Mouse (Mus musculus): ENCODE measurements around the gene Ankk1.
A peak's percentile ranks its signal among the peaks of the same experiment; 100 is the strongest.

Gene Ankk1

DNA sequence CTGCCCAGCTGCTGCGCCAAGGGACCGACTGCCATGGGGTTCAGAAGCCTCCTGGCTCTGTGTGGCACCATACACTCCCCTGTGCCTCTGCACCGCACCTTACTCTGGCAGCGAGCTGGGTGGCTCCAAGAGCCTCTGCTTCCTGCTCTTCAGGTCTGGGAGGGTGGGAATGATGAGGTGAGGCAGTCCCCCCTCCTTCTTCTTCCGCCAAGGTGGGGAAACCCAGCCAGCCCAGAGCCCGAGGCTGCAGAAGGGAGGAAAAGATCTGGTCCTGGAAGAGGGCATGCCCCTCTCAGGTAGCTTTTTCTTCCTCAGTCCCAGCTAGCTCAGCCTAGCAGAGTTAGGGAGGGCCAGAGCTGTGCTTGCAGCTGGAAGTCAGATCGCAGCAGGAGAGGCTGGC lies at the start of gene Ankk1:
Gene Ankk1, minus strand, starts transcription at position 101 of the 400 bp plus-strand sequence.
- no peak for DNase-seq

DNA sequence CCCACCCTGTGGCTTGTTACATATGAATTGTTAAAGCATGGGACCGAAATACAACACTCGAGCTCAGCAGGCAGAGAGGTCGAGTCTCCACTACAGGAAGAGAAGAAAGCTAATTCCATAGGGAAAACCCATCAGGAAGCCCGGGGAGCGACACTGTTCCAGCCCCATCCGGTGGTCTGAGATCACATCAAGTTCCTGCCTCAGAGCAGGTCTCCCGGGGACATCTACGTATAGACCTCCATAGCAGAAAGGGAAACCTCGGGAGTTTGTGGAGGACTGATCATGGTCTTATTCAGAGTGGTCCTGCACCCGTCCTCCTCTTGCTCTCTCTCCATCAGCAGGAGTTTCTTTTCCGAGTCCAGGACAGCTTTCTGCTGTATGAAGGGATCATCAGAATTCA lies 45.3 kb upstream of the Ankk1 start:
- DNase-seq = no peak

DNA sequence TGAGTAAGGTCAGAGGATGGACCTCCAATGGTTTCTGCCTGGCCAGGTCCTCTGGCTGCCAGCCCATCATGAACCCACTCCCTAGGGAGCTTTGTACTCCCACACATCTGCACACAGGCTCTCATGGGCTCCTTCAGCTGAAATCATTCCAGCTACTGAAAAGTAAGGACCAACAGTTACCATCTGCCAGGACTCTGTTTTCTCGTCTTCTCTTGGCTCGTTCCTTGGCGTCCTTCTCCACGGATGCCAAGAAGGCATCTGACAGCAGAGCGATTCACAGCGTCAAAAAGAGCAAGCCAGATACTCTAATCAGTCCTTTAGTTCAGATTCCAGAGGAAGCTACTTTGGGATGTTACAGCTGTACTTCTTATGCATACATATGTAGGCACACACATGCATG lies 44.1 kb upstream of the Ankk1 start:
- DNase-seq = no peak

DNA sequence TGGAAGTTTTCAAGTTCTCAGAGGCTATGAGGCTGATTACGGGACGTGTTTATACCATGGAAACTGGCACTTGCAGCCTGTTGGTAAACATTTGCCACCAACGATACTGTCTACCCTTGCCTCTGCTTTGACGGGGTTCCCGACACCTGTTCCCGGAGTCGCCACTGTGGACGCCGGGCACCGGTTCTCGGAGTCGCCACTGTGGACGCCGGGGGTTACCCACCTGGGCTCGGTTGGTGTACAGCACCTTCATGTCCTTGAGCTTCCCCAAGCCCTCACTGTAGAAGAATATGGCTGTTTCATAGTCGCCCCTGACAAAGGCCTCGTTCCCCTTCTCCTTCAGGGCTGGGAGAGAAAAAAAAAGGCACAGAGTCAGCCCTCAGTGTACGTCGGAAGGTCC lies 43.2 kb upstream of the Ankk1 start:
- no peak for DNase-seq

DNA sequence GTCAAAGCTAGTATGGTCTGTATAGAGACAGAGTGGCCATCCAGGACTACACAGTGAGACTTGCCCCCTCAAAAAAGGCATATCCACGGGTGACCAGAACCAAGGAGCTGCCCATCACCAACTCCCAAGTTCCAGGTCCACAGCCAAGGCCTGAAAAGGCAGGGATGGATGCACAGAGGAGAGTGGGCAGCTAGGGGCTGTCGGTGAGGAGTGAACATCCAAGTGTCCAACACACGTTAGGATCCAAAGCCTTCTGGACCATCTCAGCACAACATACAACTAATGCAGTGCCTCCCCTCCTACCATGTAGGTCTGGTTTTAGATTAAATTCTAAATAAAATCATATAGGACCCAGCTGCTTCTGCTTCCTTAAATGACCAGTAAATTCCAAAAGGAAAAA lies 29.3 kb upstream of the Ankk1 start:
- DNase-seq = no peak

DNA sequence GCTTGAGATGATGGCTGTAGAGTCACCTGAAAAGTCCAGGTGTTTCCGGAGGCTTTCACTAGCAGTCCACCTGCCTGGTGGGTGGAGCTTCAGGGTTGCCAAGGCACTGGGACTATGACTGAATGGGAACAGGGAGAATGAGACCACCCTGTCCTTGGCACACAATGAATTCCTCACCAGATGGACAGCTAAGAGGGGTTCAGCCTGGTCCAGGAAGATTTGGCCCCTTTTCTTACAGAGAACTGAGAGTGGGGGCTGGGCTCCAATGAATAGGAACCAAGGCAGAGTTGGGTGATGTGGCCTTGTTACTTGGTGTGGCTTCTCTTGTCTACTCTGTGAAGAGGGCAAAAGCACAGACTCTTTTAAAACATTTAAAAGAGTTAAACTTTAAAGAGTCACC lies 25.6 kb upstream of the Ankk1 start:
- DNase-seq = no peak

DNA sequence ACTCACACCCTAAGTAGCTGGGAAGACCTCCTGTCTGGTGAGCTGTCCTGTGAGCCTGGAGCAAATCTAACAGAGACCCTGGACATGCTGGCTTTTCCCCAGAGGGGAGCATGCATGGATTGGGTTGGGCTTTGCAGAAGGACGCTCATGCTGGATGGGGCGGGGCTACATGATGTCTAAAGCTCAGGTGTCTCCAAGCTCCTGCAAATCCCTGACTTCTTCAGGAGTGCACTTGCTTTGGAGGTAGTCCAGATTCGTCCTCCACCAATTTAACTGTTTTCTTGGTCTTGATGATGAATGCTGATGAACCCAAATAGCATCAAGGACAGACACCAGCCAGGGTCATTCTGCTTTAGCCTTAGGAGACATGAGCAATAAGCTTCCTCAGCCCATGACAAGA lies 23.7 kb upstream of the Ankk1 start:
- DNase-seq = no peak

DNA sequence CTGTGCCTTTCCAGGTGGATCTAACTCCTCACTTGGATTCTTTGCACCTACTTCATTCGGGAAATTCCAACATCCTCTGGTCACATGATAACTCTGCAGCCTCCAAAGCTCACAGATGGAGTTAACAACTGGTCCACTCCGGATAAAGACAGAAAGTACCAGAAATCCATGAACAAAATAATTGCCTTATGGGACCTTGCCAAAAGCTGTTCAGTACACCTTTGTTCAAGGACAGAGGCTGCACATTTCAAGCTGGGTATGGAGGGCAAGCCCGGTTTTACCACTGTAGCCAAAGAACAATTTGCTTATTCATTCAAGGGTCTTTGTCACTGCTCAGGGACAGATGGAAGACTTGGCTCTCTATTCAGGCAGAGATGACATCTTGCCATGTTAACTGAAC lies 15.8 kb upstream of the Ankk1 start:
- DNase-seq = peak; percentile 4

DNA sequence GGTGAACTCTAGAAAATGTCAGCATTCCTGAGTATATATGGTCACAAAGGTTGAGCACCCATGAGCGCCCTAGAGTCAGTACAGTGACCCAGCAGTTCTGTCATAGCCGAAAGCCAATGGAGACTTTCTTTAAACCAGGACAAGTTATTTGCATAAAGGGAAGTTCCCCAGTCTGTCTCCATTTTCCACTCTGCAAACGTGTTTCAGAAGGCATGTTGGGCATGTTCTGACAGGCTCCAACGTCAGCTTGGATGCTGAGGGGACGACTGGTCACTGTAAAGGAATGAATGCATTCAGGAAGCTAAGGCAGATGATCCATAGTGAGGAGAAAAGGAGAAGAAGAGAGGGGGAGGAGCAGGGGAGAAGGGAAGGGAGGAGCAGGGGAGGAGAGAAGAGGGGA lies 657 bp upstream of the Ankk1 start:
- DNase-seq = no peak

DNA sequence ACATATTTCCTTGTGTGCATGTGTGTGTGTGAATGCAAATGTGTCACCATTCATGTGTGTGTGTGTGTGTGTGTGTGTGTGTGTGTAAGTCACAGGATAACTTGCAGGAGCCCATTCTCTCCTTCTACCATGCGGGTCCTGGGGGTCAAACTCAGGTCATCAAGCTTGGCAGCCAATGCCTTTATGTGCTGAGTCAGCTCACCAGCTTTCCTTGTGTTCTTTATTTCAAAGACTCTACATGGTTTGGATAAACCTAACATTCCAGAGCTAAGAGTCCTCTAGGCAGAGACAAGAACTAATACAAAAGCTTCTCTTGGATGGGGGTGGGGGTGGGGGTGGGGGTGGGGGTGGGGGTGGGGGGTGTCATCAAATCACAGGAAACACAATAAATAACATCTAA lies 1.2 kb downstream of the Ankk1 start:
- no peak for DNase-seq

DNA sequence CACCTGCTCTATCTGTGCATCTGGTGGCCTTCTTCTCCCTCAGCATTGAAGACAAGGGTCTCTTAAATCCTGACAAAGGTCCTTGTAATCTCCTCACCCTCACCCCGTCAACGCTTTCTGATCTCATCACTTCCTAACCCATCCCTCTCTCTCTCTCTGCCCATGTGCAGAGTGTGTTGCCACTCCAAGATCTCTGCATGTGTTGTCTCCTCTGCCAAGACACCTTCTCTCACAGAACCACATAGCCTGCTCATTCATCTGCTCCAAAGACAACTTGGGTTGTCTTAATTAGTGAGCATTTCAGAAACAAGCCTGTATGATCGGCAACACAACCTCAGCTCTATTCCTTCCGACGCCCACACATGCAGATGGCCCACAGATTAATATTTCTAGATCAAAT lies 3.0 kb downstream of the Ankk1 start:
- no peak for DNase-seq

DNA sequence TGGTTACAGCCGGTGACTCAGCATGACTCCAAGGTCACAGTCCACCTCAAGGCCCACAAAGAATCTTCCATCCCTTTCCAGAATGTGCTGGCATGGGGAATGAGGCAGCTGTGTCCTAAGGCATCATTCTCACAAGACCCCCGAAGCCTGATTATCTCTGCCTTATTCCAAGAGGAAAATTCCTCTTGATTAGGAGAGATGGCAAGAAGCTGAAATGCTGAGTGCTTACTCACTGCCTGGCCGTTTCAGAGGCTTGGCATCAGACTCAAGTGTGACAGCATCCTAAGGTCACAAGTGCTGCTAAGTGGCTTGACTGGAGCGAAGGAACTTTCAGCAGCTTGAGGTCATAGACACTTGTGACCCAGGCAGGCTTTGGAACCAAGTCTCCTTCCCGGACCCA lies 16.2 kb downstream of the Ankk1 start:
- no peak for DNase-seq

DNA sequence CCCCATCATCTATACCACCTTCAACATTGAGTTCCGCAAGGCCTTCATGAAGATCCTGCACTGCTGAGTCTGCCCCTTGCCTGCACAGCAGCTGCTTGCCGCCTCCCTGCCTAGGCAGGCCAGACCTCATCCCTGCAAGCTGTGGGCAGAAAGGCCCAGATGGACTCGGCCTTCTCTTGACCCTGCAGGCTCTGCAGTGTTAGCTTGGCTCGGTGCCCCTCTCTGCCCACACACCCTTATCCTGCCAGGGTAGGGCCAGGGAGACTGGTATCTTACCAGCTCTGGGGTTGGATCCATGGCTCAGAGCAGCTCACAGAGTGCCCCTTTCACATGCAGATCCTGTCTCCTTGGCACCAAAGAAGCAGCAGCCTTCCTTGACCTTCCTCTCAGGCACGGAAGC lies 19.8 kb downstream of the Ankk1 start:
- no peak for DNase-seq

DNA sequence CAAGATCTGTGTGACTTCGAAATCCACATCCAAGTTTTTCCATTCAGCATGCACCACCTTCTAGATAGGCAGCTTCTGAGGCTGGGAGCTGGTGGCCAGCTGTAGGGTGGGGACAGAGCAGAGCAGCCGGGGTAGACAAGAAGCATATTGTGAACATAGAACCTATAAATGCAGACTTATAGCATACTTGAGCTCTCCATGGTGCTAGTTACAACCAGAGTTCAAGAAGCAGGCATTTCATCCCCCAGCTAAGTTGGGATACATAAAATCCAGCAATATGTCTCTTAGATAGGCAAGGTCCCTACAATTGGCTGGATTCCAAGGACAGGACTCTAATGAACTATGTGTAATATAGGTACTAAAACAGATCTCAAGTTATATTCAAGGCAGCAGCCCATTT lies 23.1 kb downstream of the Ankk1 start:
- DNase-seq = no peak

DNA sequence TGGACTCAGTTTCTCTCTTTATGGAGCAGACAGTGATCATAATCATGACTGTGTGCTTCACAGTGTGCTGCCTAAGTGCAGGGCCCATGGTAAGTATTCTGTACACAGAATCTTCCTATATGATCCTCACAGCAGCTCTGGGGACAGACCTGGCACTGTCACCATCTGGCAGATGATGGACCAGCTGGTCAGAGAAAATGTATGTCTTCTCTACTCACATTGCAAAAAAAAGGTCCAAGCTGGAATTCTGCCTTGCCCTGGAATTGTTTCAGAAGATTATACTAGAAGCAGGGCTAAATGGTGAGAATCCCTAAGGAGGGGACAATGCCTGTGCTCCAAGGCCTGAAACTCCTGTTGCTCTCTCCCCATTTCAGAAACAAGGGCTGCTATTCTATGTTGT lies 30.8 kb downstream of the Ankk1 start:
- DNase-seq = no peak

DNA sequence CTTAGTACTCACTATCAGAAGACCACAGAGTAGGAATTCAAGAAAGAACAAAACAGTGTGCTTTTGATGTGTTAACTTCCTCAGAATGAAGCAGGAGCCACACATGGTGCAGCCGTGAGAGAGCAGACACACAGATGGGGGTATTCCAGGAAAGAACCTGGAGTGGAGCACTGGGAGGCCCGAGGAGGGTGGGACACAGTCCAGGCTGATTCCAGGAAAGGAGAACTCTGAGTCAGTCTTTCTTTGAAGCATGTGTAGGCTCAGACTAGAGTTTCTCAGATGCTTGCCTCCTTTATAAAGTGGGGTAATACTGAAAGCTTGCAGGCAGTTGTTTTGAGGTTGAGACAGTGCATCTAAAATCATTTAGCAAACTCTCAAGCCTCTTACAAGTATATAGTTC lies 34.6 kb downstream of the Ankk1 start:
- no peak for DNase-seq

DNA sequence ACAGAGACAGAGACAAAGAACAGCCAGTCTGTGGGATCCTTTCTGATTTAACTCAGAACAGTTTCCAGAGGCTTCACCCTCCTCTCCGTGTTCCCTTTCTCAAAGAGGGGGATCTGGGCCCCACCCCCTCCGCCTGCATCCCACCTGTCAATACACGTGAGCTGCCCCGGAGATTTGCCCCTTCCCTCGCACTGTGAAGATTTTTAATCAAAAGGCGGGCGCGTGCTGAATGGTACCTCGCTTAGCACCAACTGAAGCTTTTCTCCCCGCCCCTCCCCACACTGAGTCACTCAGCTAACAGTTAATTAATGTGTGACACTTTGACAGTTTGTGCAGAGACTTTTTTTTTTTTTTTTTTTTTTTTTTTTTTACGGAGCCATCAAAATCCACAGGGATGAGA lies 40.7 kb downstream of the Ankk1 start:
- no peak for DNase-seq

DNA sequence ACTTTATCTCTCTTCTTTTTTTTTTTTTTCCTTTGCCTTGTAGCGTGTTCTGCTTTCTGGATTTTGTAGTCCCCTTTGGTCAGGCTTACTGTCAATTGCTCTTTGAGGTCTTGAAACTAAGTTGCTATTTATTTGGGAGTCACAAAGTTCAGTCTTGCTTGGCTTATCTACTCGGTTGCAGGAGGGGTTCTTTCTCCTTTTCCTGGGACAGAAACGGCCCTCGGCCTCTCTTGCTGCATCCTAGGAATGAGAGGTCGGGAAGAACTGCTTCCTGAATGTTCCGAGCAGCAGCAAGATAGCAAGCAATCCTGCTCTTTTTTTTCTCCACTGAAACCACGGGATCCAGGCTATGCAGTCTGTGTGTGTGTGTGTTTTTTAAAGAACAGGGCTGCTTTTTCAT lies 41.5 kb downstream of the Ankk1 start:
- DNase-seq = no peak

DNA sequence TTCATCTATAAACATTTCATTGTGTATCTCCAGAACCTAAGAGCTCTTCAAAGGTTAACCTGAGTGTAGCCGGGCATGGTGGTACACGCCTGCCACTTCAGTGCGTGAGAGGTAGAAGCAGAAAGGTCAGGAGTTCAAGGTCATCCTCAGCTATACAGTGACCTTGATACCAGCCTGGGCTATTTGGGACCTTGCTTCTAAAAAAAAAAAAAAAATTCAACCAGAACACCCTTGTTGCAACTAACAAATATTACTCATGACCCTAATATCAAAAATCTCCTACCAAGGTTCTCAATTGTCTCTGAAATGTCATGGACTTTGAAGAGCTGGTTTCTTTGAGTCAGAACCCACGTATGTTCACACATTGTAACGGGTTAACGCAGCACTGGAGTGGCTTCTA lies 42.0 kb downstream of the Ankk1 start:
- no peak for DNase-seq

DNA sequence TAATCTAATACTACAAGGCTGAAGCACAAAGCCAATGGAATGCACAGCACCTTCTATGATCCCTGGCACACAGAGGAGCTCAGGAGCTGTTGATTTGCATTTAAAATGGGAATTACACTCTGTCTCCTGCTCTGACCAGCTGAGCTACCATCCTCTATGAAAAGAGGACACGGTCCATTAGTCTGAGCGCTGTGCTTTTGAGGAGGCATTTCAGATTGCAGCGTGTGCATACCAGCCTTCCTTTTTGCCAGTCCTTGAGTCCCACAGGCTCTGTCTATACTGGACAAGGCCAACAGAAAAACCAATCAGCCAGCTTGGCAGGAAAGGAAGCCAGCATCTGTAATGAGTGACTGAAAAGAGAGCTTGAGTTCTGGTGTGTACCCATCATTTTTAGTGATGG lies 42.8 kb downstream of the Ankk1 start:
- no peak for DNase-seq

DNA sequence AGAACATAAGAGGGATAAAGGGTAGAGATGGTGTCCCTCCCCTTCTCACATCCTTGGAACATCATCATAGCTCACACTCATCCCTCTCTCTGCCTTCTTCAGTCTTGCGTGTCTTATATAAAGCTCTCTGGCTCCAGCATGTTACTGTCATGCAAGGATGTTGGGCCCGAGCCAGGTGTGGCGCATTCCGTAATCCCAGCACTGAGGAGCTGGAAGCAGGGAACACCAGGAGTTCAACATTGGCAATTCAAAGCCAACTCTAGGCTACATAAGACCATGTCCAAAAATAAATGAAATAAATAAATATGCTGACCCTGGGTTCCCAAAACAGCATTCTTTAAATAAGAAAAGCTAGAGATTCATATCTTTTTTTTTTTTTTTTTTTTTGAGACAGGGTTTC lies 46.9 kb downstream of the Ankk1 start:
- no peak for DNase-seq

DNA sequence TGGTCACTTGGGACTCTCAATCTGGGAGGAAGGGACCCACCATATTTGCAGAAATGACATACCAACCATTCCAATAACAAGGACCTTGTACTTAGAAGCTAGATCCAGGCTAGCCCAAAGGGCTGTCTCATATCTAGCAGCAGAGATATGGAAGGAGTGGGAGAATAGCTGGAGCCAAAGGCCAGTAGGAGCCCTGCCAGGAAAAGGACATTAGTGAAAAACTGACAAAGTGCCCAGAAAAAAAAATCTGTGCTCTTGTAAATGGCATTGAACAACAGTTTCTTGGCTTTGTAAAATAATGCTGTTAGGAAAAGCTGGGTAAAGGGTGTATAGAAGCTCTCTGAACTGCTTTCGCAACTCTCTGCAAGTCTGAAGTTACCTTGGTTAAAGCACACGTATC lies 52.9 kb downstream of the Ankk1 start:
- no peak for DNase-seq

DNA sequence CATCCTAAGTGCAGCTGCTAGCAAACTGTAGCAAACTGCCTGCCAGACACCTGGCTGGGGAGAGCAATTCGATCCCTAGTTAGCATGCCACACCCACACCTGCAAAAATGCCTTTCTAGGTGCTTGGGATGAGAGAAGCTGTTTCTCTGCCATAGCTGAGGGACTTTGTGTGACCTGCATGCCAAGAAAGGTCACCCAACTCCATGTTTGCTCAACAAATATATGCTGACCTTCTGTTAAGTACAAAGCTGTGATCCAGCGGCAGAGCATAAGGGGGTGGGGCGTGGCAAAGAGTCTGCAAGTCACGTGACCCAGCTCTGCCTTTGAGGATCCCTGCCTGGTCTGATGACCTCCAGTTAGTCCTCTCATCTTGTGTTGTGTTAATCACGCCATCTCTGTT lies 61.1 kb downstream of the Ankk1 start:
- no peak for DNase-seq

Measured in kidney, adult 11 months (tissue).